Mouse (Mus musculus): ENCODE measurements around the gene Gm15262.

DNA sequence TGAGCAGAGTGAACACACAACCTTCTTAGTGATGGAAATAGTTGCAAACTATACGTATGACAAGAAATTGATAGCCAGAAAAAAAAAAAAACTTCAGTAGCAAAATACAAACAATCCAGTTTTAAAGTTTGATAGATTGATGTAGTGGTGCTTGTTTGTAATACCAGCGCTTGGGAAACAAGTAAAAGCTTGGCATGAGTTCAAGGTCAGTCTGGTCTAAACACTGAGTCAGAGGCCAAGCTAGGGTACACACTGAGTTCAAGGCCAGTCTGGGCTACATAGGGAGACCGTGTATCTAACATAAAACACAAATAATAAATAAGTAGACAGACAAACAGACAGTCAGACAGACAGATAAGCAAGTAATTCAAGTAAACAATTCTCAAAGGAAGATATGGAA lies 84.2 kb downstream of the Gm15262 start:
- TF ChIP-seq POLR2A (IDR thresholded peaks at IDR 0.05; ENCODE audit: low read depth, low read length) (no peak), CTCF (conservative IDR thresholded peaks at IDR 0.05; ENCODE audit: insufficient read depth, insufficient read length, low read depth, low read length) (no peak)

Data from kidney, adult 2 months (tissue).